Mouse (Mus musculus): ENCODE data around the gene Ube2i. TPM values are rescaled to one million over a fixed set of nuclear protein-coding genes. Genes with fewer than 3 reads are reported as not detected.

Ube2i gene
- 322 and 354 TPM in 2 replicates for polyA plus RNA-seq (2015; fragmentation: Nextera tagmentation; extraction: Ambion mirVana)

DNA sequence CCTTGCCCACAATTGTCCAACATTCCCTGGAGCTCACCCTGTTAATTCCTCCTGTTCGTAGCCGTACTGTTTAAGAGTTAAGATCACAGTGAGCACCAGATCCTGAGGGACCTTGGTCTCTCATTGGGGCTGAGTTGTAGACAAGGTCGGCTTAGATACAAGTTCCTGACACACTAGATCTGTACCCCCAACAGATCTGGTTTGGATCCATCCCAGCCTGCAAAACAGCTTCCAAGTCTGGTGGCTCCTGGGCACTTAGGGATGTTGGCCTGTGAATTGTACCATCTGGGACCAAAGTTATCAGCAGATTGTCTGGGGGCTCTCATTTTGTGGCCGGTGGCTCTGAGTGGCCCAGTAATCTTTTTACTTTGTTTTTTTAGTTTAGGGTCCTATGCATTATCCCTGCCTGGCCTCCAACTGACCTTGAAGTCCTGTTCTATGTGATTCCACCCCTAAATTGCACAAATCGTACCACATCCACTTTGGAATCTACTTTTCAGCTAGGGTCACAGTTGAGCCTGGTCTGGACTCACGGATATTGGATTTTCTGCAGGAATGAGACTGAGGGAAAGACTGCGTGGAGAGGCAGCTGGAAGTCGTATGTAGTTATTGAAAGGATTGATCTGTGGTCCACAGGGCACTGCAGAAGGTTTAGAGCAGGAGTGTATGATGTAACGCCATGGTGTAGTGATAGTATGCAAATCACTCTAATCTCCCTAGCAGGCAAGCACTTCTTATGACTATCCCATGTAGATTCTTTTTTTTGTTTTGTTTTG, at the start of gene Ube2i:
Gene Ube2i, minus strand, starts transcription at position 52 of the 776 bp plus-strand sequence.
- WGBS, result 79% methylated on average over 9 of the region's 9 CpGs
- Histone ChIP-seq H3K9me3 (replicated peaks) (no peaks in the 10 kb centered on the region), H3K9ac (peak within 1 kb of the TSS; percentile 94), H3K36me3 (no peaks in the 10 kb centered on the region), H3K4me2 (peak within 1 kb of the TSS; percentile 85), H3K4me1 (replicated peaks) (peaks cover 30% of the 10 kb centered on the region), H3K27me3 (no peaks in the 10 kb centered on the region), H3K27ac (peak within 1 kb of the TSS; percentile 98), H3K4me3 (peak within 1 kb of the TSS; percentile 75)
- ATAC-seq (replicated peaks; ENCODE audit: insufficient number of reproducible peaks, insufficient read depth, low FRiP score, low read depth), result no peak

DNA sequence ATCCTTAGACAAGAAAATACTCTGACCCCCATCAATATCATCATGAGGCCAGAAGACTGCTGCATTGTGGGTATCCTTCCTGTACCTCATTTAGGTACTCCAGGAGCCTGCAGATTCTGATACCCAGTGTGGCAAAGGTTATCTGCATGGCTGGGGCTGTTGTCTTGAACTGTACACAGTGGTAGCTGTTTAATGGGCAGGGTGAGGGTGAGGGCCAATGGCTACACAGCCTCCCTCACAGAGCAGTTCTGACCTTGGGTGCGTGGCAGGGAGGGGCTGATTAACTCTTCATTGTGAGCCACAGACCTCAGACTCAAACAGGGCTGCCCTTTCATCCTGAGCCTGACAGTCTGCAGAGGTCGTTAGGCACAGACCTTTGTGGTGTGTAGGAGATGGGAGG, 48.5 kb upstream of the Ube2i start:
- H3K27ac ChIP-seq, result no peak overlapping the region
- 18% methylated on average over 2 of the region's 2 CpGs for WGBS
- ATAC-seq (replicated peaks; ENCODE audit: insufficient number of reproducible peaks, insufficient read depth, low FRiP score, low read depth), result no peak
- H3K36me3 ChIP-seq, result no peaks in the 10 kb centered on the region
- H3K4me2 ChIP-seq, result no peak overlapping the region
- no peak overlapping the region for H3K9ac ChIP-seq
- no peaks in the 10 kb centered on the region for H3K4me1 ChIP-seq (replicated peaks)
- no peaks in the 10 kb centered on the region for H3K9me3 ChIP-seq (replicated peaks)
- no peak overlapping the region for H3K4me3 ChIP-seq
- H3K27me3 ChIP-seq, result peaks cover 16% of the 10 kb centered on the region

DNA sequence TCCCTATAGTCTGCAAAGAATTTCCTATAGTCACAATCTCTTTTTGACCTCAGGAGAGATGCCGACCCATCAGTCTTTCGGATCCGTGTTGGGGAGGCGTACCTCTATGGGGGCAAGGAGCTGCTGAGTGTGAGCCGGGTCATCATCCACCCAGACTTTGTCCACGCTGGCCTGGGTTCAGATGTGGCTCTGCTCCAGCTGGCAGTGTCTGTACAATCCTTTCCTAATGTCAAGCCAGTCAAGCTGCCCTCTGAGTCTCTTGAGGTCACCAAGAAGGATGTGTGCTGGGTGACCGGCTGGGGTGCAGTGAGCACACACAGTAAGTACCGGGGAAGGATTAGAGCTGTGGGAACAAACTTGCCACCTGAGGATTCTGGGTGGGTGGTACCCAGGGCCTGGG, 46.4 kb upstream of the Ube2i start:
- Histone ChIP-seq H3K27me3 (peaks cover 17% of the 10 kb centered on the region), H3K9me3 (replicated peaks) (no peaks in the 10 kb centered on the region), H3K4me2 (no peak overlapping the region), H3K4me1 (replicated peaks) (no peaks in the 10 kb centered on the region), H3K4me3 (no peak overlapping the region), H3K27ac (no peak overlapping the region), H3K9ac (no peak overlapping the region), H3K36me3 (no peaks in the 10 kb centered on the region)
- WGBS, result 79% methylated on average over 8 of the region's 8 CpGs
- ATAC-seq (replicated peaks; ENCODE audit: insufficient number of reproducible peaks, insufficient read depth, low FRiP score, low read depth), result no peak

DNA sequence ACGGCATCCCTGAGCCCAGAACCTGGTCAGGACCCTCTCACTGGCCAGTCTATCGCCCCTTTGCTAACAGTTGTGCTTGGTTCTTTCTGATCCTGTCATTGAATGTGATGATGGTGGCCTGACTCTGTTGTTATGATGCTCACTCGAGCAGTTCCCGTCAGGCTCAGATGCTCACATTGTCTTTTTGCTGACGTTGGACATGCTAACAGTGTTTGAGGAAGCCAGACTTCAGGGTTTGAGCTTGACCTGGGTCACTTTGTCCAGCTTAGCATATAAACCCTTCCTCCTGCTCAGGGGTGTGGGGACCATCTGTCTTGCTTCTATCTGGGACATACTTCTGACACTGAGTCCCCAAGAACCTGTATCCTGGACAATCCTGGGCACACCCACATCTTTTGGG, 43.9 kb upstream of the Ube2i start, which contains the start of gene Prss29:
Gene Prss29, plus strand, starts transcription at position 301 of the 400 bp plus-strand sequence.
- Histone ChIP-seq H3K4me2 (no peak within 1 kb of the TSS), H3K4me3 (no peak within 1 kb of the TSS), H3K27me3 (peaks cover 17% of the 10 kb centered on the region), H3K27ac (no peak within 1 kb of the TSS), H3K9ac (no peak within 1 kb of the TSS), H3K36me3 (no peaks in the 10 kb centered on the region), H3K9me3 (replicated peaks) (no peaks in the 10 kb centered on the region), H3K4me1 (replicated peaks) (no peaks in the 10 kb centered on the region)
- no peak for ATAC-seq (replicated peaks; ENCODE audit: insufficient number of reproducible peaks, insufficient read depth, low FRiP score, low read depth)
- 67% methylated on average over 5 of the region's 5 CpGs for WGBS

DNA sequence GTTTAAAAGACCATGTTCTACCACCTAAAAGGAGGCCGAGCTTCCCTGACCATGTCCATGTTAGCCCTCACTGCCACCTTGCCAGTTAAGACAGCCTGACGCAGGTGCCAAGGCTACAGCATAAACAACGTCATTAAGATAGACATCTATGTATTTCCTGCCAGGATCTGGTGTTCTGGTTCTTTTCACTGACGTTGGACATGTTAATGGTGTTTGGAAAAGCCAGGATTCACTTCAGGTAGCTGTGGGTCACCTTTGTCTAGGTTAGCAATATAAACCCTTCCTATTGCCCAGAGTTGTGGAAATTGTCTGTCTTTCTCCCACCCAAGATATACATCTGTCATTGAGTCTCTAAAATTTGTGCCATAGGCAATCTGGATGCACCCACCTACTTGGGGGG, 33.9 kb upstream of the Ube2i start, which contains the start of gene Prss28:
Gene Prss28, plus strand, starts transcription at position 301 of the 400 bp plus-strand sequence.
- Histone ChIP-seq H3K9me3 (replicated peaks) (no peaks in the 10 kb centered on the region), H3K4me1 (replicated peaks) (no peaks in the 10 kb centered on the region), H3K27ac (no peak within 1 kb of the TSS), H3K4me3 (no peak within 1 kb of the TSS), H3K4me2 (no peak within 1 kb of the TSS), H3K36me3 (no peaks in the 10 kb centered on the region), H3K9ac (no peak within 1 kb of the TSS), H3K27me3 (peaks cover 17% of the 10 kb centered on the region)
- 42% methylated on average over 4 of the region's 4 CpGs for WGBS
- no peak for ATAC-seq (replicated peaks; ENCODE audit: insufficient number of reproducible peaks, insufficient read depth, low FRiP score, low read depth)

DNA sequence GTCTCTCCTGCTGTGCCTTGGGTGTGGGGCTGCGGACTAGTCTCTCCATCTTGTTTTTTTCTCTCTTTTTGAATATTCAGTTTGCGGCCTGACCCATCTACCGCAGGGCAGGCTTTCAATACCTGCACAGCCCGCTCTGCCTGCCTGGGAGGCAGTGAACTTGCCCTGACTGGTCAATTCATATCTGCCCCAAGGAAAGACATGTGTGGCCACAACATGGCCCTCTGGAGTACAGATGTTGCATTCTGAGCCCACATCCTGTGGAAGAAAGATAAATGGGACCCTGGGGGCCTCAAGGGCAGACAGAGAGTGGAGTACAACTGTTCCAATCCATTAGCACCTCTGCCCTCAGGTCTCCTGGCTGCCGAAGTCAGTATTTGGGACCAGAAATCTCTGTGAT, 23.7 kb upstream of the Ube2i start, which contains the start of gene Prss34:
Gene Prss34, plus strand, starts transcription at position 301 of the 400 bp plus-strand sequence.
- Histone ChIP-seq H3K9ac (no peak within 1 kb of the TSS), H3K36me3 (no peaks in the 10 kb centered on the region), H3K4me1 (replicated peaks) (no peaks in the 10 kb centered on the region), H3K4me3 (no peak within 1 kb of the TSS), H3K27ac (no peak within 1 kb of the TSS), H3K27me3 (peaks cover 23% of the 10 kb centered on the region; the same call in 1 of the 2 replicates), H3K4me2 (no peak within 1 kb of the TSS), H3K9me3 (replicated peaks) (no peaks in the 10 kb centered on the region)
- WGBS, result 72% methylated on average over 5 of the region's 5 CpGs
- ATAC-seq (replicated peaks; ENCODE audit: insufficient number of reproducible peaks, insufficient read depth, low FRiP score, low read depth), result no peak

DNA sequence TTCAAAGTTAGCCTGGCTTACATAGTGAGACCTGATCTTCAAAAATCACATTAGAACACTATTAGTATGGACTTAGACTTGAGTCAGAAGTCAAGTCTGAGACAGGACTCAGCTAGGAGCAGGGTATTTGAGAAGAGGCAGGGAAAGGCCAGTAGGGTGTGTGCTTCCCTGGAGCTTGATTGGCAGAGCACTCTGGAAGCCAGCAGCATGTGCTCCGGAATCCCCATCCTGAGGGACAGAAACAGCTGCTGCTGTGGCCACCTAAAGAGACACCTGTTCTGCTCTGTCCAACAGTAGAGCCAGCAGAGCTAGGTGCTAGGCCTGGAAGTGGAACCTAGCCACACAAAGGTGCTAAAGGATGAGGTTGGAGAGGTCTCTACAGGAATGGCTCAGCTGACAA, 19.7 kb upstream of the Ube2i start:
- Histone ChIP-seq H3K9ac (no peak overlapping the region), H3K27me3 (peaks cover 9% of the 10 kb centered on the region; the same call in 1 of the 2 replicates), H3K4me2 (no peak overlapping the region), H3K36me3 (no peaks in the 10 kb centered on the region), H3K9me3 (replicated peaks) (no peaks in the 10 kb centered on the region), H3K27ac (no peak overlapping the region), H3K4me1 (replicated peaks) (no peaks in the 10 kb centered on the region), H3K4me3 (no peak overlapping the region)
- no peak for ATAC-seq (replicated peaks; ENCODE audit: insufficient number of reproducible peaks, insufficient read depth, low FRiP score, low read depth)
- WGBS, result 52% methylated on average over 1 of the region's 1 CpGs

DNA sequence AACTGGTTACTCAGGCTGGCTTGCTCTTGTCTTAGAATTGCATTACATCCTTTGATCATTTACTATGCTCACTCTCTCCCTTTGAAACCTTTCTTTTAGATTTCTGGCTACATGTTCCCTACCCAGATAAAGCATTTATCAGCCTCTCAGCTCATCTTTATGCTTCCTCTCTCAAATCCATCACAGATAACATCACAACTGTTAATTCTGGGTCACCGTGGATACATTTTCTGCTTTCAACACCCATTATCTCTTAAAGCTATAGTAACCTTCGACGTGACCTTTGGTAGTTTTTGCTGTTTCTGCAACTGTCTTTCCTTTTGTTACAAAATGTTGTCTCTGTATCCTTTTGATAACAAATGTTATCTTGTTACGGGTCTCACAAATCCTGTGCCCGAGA, 19.1 kb upstream of the Ube2i start:
- 41% methylated on average over 5 of the region's 5 CpGs for WGBS
- H3K4me2 ChIP-seq, result no peak overlapping the region
- peaks cover 5% of the 10 kb centered on the region; the same call in 1 of the 2 replicates for H3K27me3 ChIP-seq
- ATAC-seq (replicated peaks; ENCODE audit: insufficient number of reproducible peaks, insufficient read depth, low FRiP score, low read depth), result no peak
- H3K4me1 ChIP-seq (replicated peaks), result no peaks in the 10 kb centered on the region
- H3K9me3 ChIP-seq (replicated peaks), result no peaks in the 10 kb centered on the region
- H3K4me3 ChIP-seq, result no peak overlapping the region
- H3K9ac ChIP-seq, result no peak overlapping the region
- no peak overlapping the region for H3K27ac ChIP-seq
- H3K36me3 ChIP-seq, result no peaks in the 10 kb centered on the region

DNA sequence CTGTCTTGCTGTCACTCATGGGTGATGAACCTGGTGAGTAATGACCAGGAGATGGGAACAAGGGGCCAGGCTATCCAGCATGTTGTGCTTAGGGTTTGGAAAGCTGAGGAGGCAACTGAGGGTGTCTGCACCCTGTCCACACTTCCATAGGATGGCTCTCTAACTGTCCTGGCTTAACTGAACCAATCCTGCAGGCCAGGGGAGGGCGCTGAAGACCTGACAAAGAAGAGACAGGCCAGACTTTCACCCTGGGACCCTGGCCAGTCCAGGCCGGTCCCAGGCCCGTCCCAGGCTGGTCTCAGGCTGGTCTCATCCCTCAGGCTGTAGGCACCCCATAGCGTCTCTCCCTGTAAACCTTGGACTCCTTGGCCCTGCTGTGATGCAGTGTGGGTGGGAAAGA, 16.0 kb upstream of the Ube2i start:
- Histone ChIP-seq H3K4me2 (no peak overlapping the region), H3K9me3 (replicated peaks) (no peaks in the 10 kb centered on the region), H3K27me3 (no peaks in the 10 kb centered on the region), H3K9ac (no peak overlapping the region), H3K4me3 (no peak overlapping the region), H3K4me1 (replicated peaks) (no peaks in the 10 kb centered on the region), H3K27ac (no peak overlapping the region), H3K36me3 (no peaks in the 10 kb centered on the region)
- WGBS, result 22% methylated on average over 4 of the region's 4 CpGs
- no peak for ATAC-seq (replicated peaks; ENCODE audit: insufficient number of reproducible peaks, insufficient read depth, low FRiP score, low read depth)

DNA sequence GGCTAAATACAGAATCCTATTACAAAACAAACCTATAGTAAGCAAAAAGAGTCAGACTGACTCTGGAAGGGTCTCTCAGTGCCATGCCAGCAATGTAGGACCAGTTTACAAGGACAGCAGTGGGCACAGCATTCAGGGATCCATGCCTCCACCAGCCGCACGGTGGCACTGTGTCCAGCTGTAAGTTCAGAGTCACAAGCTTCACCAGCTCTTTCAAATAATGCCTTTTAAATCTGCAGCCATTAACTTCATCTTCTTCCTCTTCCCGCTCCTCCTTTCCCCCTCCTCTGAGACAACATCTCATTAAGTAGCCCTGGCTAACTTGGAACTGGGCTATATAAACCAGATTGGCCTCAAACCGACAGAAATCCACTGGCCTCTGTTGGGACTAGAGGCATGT, 14.4 kb upstream of the Ube2i start:
- no peak overlapping the region for H3K4me2 ChIP-seq
- 26% methylated on average over 4 of the region's 4 CpGs for WGBS
- H3K4me3 ChIP-seq, result no peak overlapping the region
- 0 out of 2 replicates have a peak, but pooled peaks cover 2% of the 10 kb centered on the region for H3K4me1 ChIP-seq (replicated peaks)
- no peak overlapping the region for H3K9ac ChIP-seq
- H3K9me3 ChIP-seq (replicated peaks), result no peaks in the 10 kb centered on the region
- no peak for ATAC-seq (replicated peaks; ENCODE audit: insufficient number of reproducible peaks, insufficient read depth, low FRiP score, low read depth)
- H3K27ac ChIP-seq, result no peak overlapping the region
- H3K27me3 ChIP-seq, result no peaks in the 10 kb centered on the region
- no peaks in the 10 kb centered on the region for H3K36me3 ChIP-seq

DNA sequence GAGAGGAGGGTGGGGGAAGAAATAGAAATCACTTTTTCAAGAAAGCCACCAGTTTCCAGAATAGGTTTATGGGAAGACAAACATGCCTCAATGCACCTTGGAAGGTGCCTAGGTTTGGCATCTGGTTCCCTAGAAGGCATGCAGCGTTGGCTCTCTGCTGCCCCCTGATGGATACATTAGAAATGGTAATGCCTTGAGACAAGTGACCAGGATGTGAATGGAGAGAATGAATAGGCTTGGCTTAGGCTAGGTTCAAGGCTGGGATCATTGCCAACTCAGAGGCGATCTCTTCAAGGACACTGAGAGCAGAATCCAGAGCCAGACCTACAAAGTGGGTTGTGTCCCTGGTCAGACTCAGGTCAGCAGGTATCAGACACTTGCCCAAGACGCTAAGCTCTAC, 10.6 kb upstream of the Ube2i start:
- WGBS, result 21% methylated on average over 3 of the region's 3 CpGs
- Histone ChIP-seq H3K9ac (no peak overlapping the region), H3K27me3 (no peaks in the 10 kb centered on the region), H3K27ac (no peak overlapping the region), H3K4me2 (no peak overlapping the region), H3K4me1 (replicated peaks) (0 out of 2 replicates have a peak, but pooled peaks cover 2% of the 10 kb centered on the region), H3K4me3 (no peak overlapping the region), H3K36me3 (no peaks in the 10 kb centered on the region), H3K9me3 (replicated peaks) (no peaks in the 10 kb centered on the region)
- no peak for ATAC-seq (replicated peaks; ENCODE audit: insufficient number of reproducible peaks, insufficient read depth, low FRiP score, low read depth)

DNA sequence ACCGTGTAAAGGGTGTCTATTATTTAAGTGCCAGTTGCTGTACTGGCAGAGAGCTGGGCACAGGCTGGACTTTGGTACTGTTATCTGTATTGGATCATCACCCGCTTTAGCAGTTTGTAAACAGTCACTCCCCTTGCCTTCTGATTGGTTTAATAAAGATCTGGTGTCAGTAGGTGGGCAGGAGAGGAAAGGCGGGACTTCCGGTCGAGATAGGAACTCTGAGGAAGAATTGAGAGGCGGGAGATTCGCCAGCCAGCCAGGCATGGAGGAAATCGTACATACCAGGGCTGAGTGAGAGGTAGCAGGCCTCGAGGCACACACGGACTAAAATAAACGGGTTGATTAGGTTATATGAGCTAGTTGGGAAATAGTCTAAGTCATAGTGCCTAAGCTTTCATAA, 7.7 kb upstream of the Ube2i start:
- no peak overlapping the region for H3K9ac ChIP-seq
- peak overlapping the region; percentile 23; the same call in 1 of the 2 replicates for H3K4me2 ChIP-seq
- no peaks in the 10 kb centered on the region for H3K36me3 ChIP-seq
- WGBS, result 25% methylated on average over 11 of the region's 11 CpGs
- H3K4me3 ChIP-seq, result no peak overlapping the region
- 0 out of 2 replicates have a peak, but pooled peaks cover 2% of the 10 kb centered on the region for H3K4me1 ChIP-seq (replicated peaks)
- H3K9me3 ChIP-seq (replicated peaks), result no peaks in the 10 kb centered on the region
- H3K27ac ChIP-seq, result no peak overlapping the region
- H3K27me3 ChIP-seq, result no peaks in the 10 kb centered on the region
- 0 out of 2 replicates have a peak, but pooled peaks have one; percentile 18 for ATAC-seq (replicated peaks; ENCODE audit: insufficient number of reproducible peaks, insufficient read depth, low FRiP score, low read depth)

All from heart, embryonic 15.5 days (tissue).